Mouse (Mus musculus): ENCODE results near the gene Olfr1310. TPM values are rescaled to one million over a fixed set of nuclear protein-coding genes. Genes with fewer than 3 reads are reported as not detected.
"Not testable (repeated sequence)": the region's sequence is repeated elsewhere in the genome, so short reads cannot be mapped to it uniquely, and the experiment has no call there.

Olfr1310 gene
- not detected for polyA plus RNA-seq (2017; shearing (Covaris generic))

DNA sequence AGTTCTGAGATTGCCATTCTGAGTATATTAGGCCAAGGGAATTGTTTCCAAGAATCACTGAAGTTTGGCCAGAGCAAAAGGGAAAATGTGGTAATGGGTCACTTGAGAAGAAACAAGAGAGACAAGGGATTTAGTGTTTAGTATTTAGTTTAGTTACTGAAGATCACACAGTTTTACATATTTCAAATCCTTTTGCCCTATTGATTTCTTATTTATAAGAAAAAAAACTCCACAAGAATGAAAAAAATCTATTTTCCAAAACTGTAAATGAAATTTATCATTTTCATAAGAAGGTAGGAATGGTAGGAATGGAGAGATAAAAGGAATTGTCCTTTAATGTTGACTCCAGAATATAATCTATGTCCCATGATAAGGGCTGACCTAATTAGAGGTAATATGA, at the start of gene Olfr1310:
TSS of gene Olfr1310 (minus strand) at position 101 of the 400 bp plus-strand sequence.
- ATAC-seq = no peak

- no peak for ATAC-seq
Measured at GRCm38 (mm10) chr2:112050138-112050537, 37.6 kb upstream of the Olfr1310 start, which contains the start of gene Olfr1312. Gene Olfr1312 (minus strand): TSS chr2:112050238.

DNA sequence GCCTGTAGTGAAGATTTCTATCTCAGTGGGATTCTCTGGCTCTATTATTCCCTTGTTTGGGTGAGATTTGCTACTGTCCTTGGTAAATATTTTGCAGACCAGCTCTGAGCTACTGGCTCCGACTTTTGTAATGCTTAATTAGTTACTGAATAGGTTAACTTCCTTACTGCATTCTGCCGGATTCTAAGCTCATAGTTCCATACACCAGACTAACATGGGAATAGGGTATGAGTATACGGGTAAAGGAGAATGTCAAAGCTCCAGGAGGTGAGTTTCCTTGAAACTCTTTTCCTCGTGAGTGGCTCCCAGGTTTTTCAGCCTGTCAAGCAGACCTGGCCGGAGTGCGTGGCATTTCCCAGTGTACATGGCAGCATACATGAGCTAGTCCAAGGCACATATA, 14.5 kb upstream of the Olfr1310 start:
- ATAC-seq = not testable (repeated sequence)

- ATAC-seq = no peak
Measured at GRCm38 (mm10) chr2:112024312-112024711, 11.8 kb upstream of the Olfr1310 start, which contains the start of gene Olfr1311. Gene Olfr1311 (minus strand): TSS chr2:112024412.

GRCm38 (mm10) chr2:112014900-112015299, 2.4 kb upstream of the Olfr1310 start:
- ATAC-seq = no peak

- no peak for ATAC-seq
Measured at GRCm38 (mm10) chr2:111990181-111990580, 22.3 kb downstream of the Olfr1310 start, which contains the start of gene Olfr1309. Gene Olfr1309 (minus strand): TSS chr2:111990281.

GRCm38 (mm10) chr2:111964844-111965243, 47.7 kb downstream of the Olfr1310 start, which contains the start of gene Olfr1308:
Gene Olfr1308 (minus strand): TSS chr2:111964944.
- no peak for ATAC-seq

Other genes starting within 250 kb of the Olfr1310 start
- not detected for gene Olfr1302, start 235.3 kb downstream of the Olfr1310 start, polyA plus RNA-seq (2017; shearing (Covaris generic))
- not detected for gene Olfr1303, start 192.4 kb downstream of the Olfr1310 start, polyA plus RNA-seq (2017; shearing (Covaris generic))
- not detected for gene Olfr1305, start 135.6 kb downstream of the Olfr1310 start, polyA plus RNA-seq (2017; shearing (Covaris generic))
- gene Olfr1306, start 96.4 kb downstream of the Olfr1310 start, polyA plus RNA-seq (2017; shearing (Covaris generic)) = not detected
- under 1 TPM in 1 of 2 experiments, not detected in 1; 0.08 TPM for gene Olfr1307, start 63.3 kb downstream of the Olfr1310 start, polyA plus RNA-seq (2017; shearing (Covaris generic))
- gene Olfr1308, start 47.8 kb downstream of the Olfr1310 start, polyA plus RNA-seq (2017; shearing (Covaris generic)) = not detected
- not detected for gene Olfr1309, start 22.4 kb downstream of the Olfr1310 start, polyA plus RNA-seq (2017; shearing (Covaris generic))
- not detected for gene Olfr1311, start 11.7 kb upstream of the Olfr1310 start, polyA plus RNA-seq (2017; shearing (Covaris generic))
- under 1 TPM in 1 of 2 experiments, not detected in 1; 0.08 TPM for gene Olfr1312, start 37.5 kb upstream of the Olfr1310 start, polyA plus RNA-seq (2017; shearing (Covaris generic))
- gene Olfr1313, start 65.1 kb upstream of the Olfr1310 start, polyA plus RNA-seq (2017; shearing (Covaris generic)) = not detected
- not detected for gene Olfr1314, start 84.1 kb upstream of the Olfr1310 start, polyA plus RNA-seq (2017; shearing (Covaris generic))
- gene Olfr1315-ps1, start 102.7 kb upstream of the Olfr1310 start, polyA plus RNA-seq (2017; shearing (Covaris generic)) = not detected
- gene Olfr1316, start 122.3 kb upstream of the Olfr1310 start, polyA plus RNA-seq (2017; shearing (Covaris generic)) = under 1 TPM in 1 of 2 experiments, not detected in 1; 0.11 TPM
- gene Olfr1317, start 127.6 kb upstream of the Olfr1310 start, polyA plus RNA-seq (2017; shearing (Covaris generic)) = not detected
- gene Olfr1318, start 141.5 kb upstream of the Olfr1310 start, polyA plus RNA-seq (2017; shearing (Covaris generic)) = not detected
- 10 to 100 TPM; 25.3 to 33.5 TPM for gene Lpcat4, start 226.8 kb upstream of the Olfr1310 start, polyA plus RNA-seq (2017; shearing (Covaris generic))
- not detected for gene Nutm1, start 246.6 kb upstream of the Olfr1310 start, polyA plus RNA-seq (2017; shearing (Covaris generic))
- gene Nop10, start 249.2 kb upstream of the Olfr1310 start, polyA plus RNA-seq (2017; shearing (Covaris generic)) = 100 to 1,000 TPM; 171 to 211 TPM

Data from activated CD4-positive, CD25-positive, alpha-beta regulatory T cell, adult 4 months (primary cell).